Mouse (Mus musculus): ENCODE measurements at regions not wholly inside any gene's neighbourhood (a gene's known extent, or its start where the extent isn't known, plus 50 kb on each side); places are given as distances from the start of the nearest gene placed in this dataset.

- DNase-seq (ENCODE audit: low read depth, low spot score): no peak
These were observed 114.4 kb downstream of the H2afy start for GRCm38 (mm10) chr13:56021716-56022115.

- no peak for DNase-seq (ENCODE audit: low read depth, low spot score)
These were observed 122.2 kb downstream of the H2afy start for GRCm38 (mm10) chr13:56014006-56014405.

GRCm38 (mm10) chr13:56010416-56010815 lies 125.7 kb downstream of the H2afy start:
- DNase-seq (ENCODE audit: low read depth, low spot score): no peak

- no peak for DNase-seq (ENCODE audit: low read depth, low spot score)
These were observed 129.3 kb downstream of the H2afy start for GRCm38 (mm10) chr13:56006827-56007226.

GRCm38 (mm10) chr13:56005746-56006145 lies 130.4 kb downstream of the H2afy start:
- no peak for DNase-seq (ENCODE audit: low read depth, low spot score)

GRCm38 (mm10) chr13:56003724-56004393 lies 132.3 kb downstream of the H2afy start:
- peak; percentile 80 for DNase-seq (ENCODE audit: low read depth, low spot score)

GRCm38 (mm10) chr13:55995255-55995654 lies 140.9 kb downstream of the H2afy start:
- no peak for DNase-seq (ENCODE audit: low read depth, low spot score)

- no peak for DNase-seq (ENCODE audit: low read depth, low spot score)
These were observed 141.7 kb downstream of the H2afy start for GRCm38 (mm10) chr13:55994460-55994859.

- no peak for DNase-seq (ENCODE audit: low read depth, low spot score)
These were observed 143.5 kb downstream of the H2afy start for GRCm38 (mm10) chr13:55992699-55993098.

GRCm38 (mm10) chr13:55991216-55991615 lies 144.9 kb downstream of the H2afy start:
- no peak for DNase-seq (ENCODE audit: low read depth, low spot score)

GRCm38 (mm10) chr13:55990186-55990585 lies 146.0 kb downstream of the H2afy start:
- no peak for DNase-seq (ENCODE audit: low read depth, low spot score)

GRCm38 (mm10) chr13:55989401-55989800 lies 146.8 kb downstream of the H2afy start:
- DNase-seq (ENCODE audit: low read depth, low spot score): no peak

GRCm38 (mm10) chr13:55985396-55985795 lies 149.4 kb upstream of the Pitx1 start:
- no peak for DNase-seq (ENCODE audit: low read depth, low spot score)

GRCm38 (mm10) chr13:55984772-55985171 lies 148.8 kb upstream of the Pitx1 start:
- no peak for DNase-seq (ENCODE audit: low read depth, low spot score)

GRCm38 (mm10) chr13:55983851-55984250 lies 147.9 kb upstream of the Pitx1 start:
- no peak for DNase-seq (ENCODE audit: low read depth, low spot score)

GRCm38 (mm10) chr13:55981041-55981440 lies 145.0 kb upstream of the Pitx1 start:
- DNase-seq (ENCODE audit: low read depth, low spot score): no peak

- DNase-seq (ENCODE audit: low read depth, low spot score): no peak
These were observed 141.9 kb upstream of the Pitx1 start for GRCm38 (mm10) chr13:55977902-55978301.

GRCm38 (mm10) chr13:55976911-55977381 lies 141.0 kb upstream of the Pitx1 start:
- peak; percentile 26 for DNase-seq (ENCODE audit: low read depth, low spot score)

- DNase-seq (ENCODE audit: low read depth, low spot score): peak; percentile 27
These were observed 138.1 kb upstream of the Pitx1 start for GRCm38 (mm10) chr13:55974105-55974504.

GRCm38 (mm10) chr13:55970687-55971086 lies 134.7 kb upstream of the Pitx1 start:
- DNase-seq (ENCODE audit: low read depth, low spot score): no peak

GRCm38 (mm10) chr13:55969473-55969872 lies 133.5 kb upstream of the Pitx1 start:
- DNase-seq (ENCODE audit: low read depth, low spot score): no peak

- DNase-seq (ENCODE audit: low read depth, low spot score): no peak
These were observed 131.2 kb upstream of the Pitx1 start for GRCm38 (mm10) chr13:55967151-55967550.

GRCm38 (mm10) chr13:55963005-55963620 lies 127.1 kb upstream of the Pitx1 start:
- peak; percentile 89 for DNase-seq (ENCODE audit: low read depth, low spot score)
